ENCODE assay signal across 8 mouse cellular contexts in genomic region chr4:137164429-137164828, GRCm38 (mm10).
DNase-seq lines count a peak whose midpoint lies in the region; ATAC-seq and TF ChIP-seq lines count a peak whose summit lies in the region.

No protein-coding gene starts in this region.

- TF ChIP-seq POLR2A in bone marrow, adult 2 months (IDR thresholded peaks at IDR 0.05; ENCODE audit: borderline replicate concordance, control insufficient read depth, low read depth, low read length), result 0 out of 2 replicates have a peak, but pooled peaks have one; percentile 11

- peak; percentile 97 for TF ChIP-seq CTCF in bone marrow, adult 2 months (IDR thresholded peaks at IDR 0.05; ENCODE audit: control insufficient read depth, insufficient read depth, low read length)

- peaks cover 16% of the 10 kb centered on the region for H3K27me3 ChIP-seq in embryonic facial prominence, embryonic 15.5 days
- H3K27me3 ChIP-seq in kidney, embryonic 14.5 days (ENCODE audit: control insufficient read depth, insufficient read depth, low read length), result 0 out of 2 replicates have a peak, but pooled peaks cover 3% of the 10 kb centered on the region
- H3K27me3 ChIP-seq in limb, embryonic 15.5 days, result peaks cover 25% of the 10 kb centered on the region

- no peak overlapping the region for H3K4me3 ChIP-seq in bone marrow, adult 2 months (replicated peaks; ENCODE audit: control insufficient read depth, low read depth, low read length)
- H3K4me3 ChIP-seq in embryonic facial prominence, embryonic 15.5 days (replicated peaks), result peak overlapping the region; percentile 15
- H3K4me3 ChIP-seq in kidney, embryonic 14.5 days (ENCODE audit: low read length), result peak overlapping the region; percentile 23; the same call in 1 of the 2 replicates
- peak overlapping the region; percentile 17 for H3K4me3 ChIP-seq in limb, embryonic 15.5 days

- H3K9me3 ChIP-seq in embryonic facial prominence, embryonic 15.5 days (replicated peaks), result no peaks in the 10 kb centered on the region
- no peaks in the 10 kb centered on the region for H3K9me3 ChIP-seq in kidney, embryonic 14.5 days (ENCODE audit: control insufficient read depth, low read length)
- H3K9me3 ChIP-seq in limb, embryonic 15.5 days, result no peaks in the 10 kb centered on the region

- no peak overlapping the region; the same call in 1 of the 2 replicates for H3K27ac ChIP-seq in bone marrow, adult 2 months (ENCODE audit: control insufficient read depth, insufficient read depth, low read depth, low read length, poor library complexity)
- no peak overlapping the region for H3K27ac ChIP-seq in embryonic facial prominence, embryonic 15.5 days (replicated peaks)
- 0 out of 2 replicates have a peak overlapping the region, but pooled peaks have one; percentile 42 for H3K27ac ChIP-seq in kidney, embryonic 14.5 days (ENCODE audit: low read depth, low read length)
- no peak overlapping the region; the same call in 1 of the 2 replicates for H3K27ac ChIP-seq in limb, embryonic 15.5 days

- H3K4me2 ChIP-seq in embryonic facial prominence, embryonic 15.5 days (replicated peaks), result peak overlapping the region; percentile 46
- peak overlapping the region; percentile 50 for H3K4me2 ChIP-seq in kidney, embryonic 14.5 days (replicated peaks; ENCODE audit: low read depth, low read length)
- H3K4me2 ChIP-seq in limb, embryonic 15.5 days, result peak overlapping the region; percentile 41

- H3K4me1 ChIP-seq in bone marrow, adult 2 months (ENCODE audit: control insufficient read depth, insufficient read depth, low read length), result no peaks in the 10 kb centered on the region
- peaks cover 15% of the 10 kb centered on the region; the same call in 1 of the 2 replicates for H3K4me1 ChIP-seq in embryonic facial prominence, embryonic 15.5 days
- H3K4me1 ChIP-seq in kidney, embryonic 14.5 days (ENCODE audit: control insufficient read depth, insufficient read depth, low read length), result peaks cover 14% of the 10 kb centered on the region; the same call in 1 of the 2 replicates
- H3K4me1 ChIP-seq in limb, embryonic 15.5 days, result peaks cover 38% of the 10 kb centered on the region

- no peak overlapping the region for H3K9ac ChIP-seq in embryonic facial prominence, embryonic 15.5 days
- peak overlapping the region; percentile 40; the same call in 1 of the 2 replicates for H3K9ac ChIP-seq in kidney, embryonic 14.5 days (ENCODE audit: low read depth, low read length)
- H3K9ac ChIP-seq in limb, embryonic 15.5 days, result no peak overlapping the region

- H3K36me3 ChIP-seq in embryonic facial prominence, embryonic 15.5 days, result no peaks in the 10 kb centered on the region
- no peaks in the 10 kb centered on the region for H3K36me3 ChIP-seq in kidney, embryonic 14.5 days (ENCODE audit: control insufficient read depth, insufficient read depth, low read length)
- H3K36me3 ChIP-seq in limb, embryonic 15.5 days, result no peaks in the 10 kb centered on the region

- peak; percentile 59 for DNase-seq in 3134 (ENCODE audit: extremely low read depth, insufficient read length, low spot score)
- peak; percentile 32 to 43 for DNase-seq in heart, adult 9 months (ENCODE audit: low spot score in 2 of 2)
- DNase-seq in spleen, postnatal 4 days (ENCODE audit: low spot score in 2 of 2), result peak; percentile 55 to 85

- ATAC-seq in embryonic facial prominence, embryonic 15.5 days (ENCODE audit: insufficient number of reproducible peaks, low FRiP score, low TSS enrichment, low read depth), result peak; percentile 45; the same call in 1 of the 2 replicates
- ATAC-seq in kidney, embryonic 14.5 days (ENCODE audit: low FRiP score, low TSS enrichment), result peak; percentile 65
- ATAC-seq in limb, embryonic 15.5 days (ENCODE audit: insufficient number of reproducible peaks, low FRiP score, low TSS enrichment, low read depth), result no peak
- peak; percentile 82 for ATAC-seq in monocyte, adult 5-6 weeks (replicated peaks; ENCODE audit: insufficient number of reproducible peaks, low FRiP score, low TSS enrichment, poor library complexity, severe bottlenecking)

- 3% methylated on average over 12 of the region's 12 CpGs for WGBS in bone marrow, adult 2 months
- 3% methylated on average over 12 of the region's 12 CpGs for WGBS in embryonic facial prominence, embryonic 15.5 days
- 3% methylated on average over 12 of the region's 12 CpGs for whole genome bisulfite sequencing in kidney, embryonic 14.5 days
- 3% methylated on average over 12 of the region's 12 CpGs for WGBS in limb, embryonic 15.5 days
